Comparison of ENCODE assay signal across 16 mouse cellular contexts in the genomic region with DNA sequence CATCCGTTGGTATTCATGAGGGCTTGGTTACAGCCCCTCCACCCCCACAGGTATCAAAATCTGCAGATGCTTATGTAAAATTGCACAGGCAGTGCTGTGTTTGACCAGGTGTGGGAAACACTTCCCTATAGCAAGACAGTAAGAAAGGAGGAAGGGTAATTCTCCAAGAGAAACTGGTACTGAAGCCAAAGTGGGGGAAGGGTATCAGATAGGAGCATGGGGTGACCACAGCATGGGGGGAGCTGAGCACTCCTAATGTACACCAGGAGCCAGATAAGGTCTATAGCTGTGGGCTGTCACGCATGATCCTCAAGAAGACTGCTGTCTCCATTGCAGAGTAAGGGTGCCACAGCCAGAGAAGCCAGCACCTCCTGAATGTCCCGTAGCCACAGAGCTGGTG.
"Had no signal": no experiment of that assay in that cellular context is flagged by ENCODE, and none has a peak within 500 bp of the region (broad histone marks: within the 10 kb centered on the region; RNA-seq: fewer than 3 reads in every experiment).

No protein-coding gene starts in this region.

- H3K27ac ChIP-seq: neural tube, embryonic 13.5 days; neural tube, embryonic 15.5 days; stomach, embryonic 15.5 days; stomach, postnatal 0 days had no signal

- H3K27me3 ChIP-seq: neural tube, embryonic 13.5 days; neural tube, embryonic 15.5 days; stomach, embryonic 15.5 days had no signal

- H3K9me3 ChIP-seq: neural tube, embryonic 13.5 days; neural tube, embryonic 15.5 days; stomach, embryonic 15.5 days had no signal

- H3K9ac ChIP-seq: neural tube, embryonic 13.5 days; neural tube, embryonic 15.5 days; stomach, embryonic 15.5 days had no signal

- DNase-seq: retina, postnatal 1 day; right cerebral cortex, adult 18-20 months; right cerebral cortex, postnatal 14 days; right cerebral cortex, postnatal 25 days; right cerebral cortex, postnatal 4 days; spleen, adult 18-20 months; thymus, adult 18-20 months; thymus, adult 2 months; thymus, postnatal 14 days; thymus, postnatal 25 days; thymus, postnatal 36 days; thymus, postnatal 4 days had no signal

- H3K4me3 ChIP-seq: neural tube, embryonic 13.5 days; neural tube, embryonic 15.5 days; stomach, embryonic 15.5 days had no signal
